Mouse (Mus musculus): Measurements from ENCODE around the gene Vamp4.

- TF ChIP-seq GATA1 (IDR thresholded peaks at IDR 0.05; ENCODE audit: borderline replicate concordance, low read length) (no peak), TAL1 (conservative IDR thresholded peaks at IDR 0.05; ENCODE audit: low read depth, low read length) (no peak), CTCF (IDR thresholded peaks at IDR 0.05; ENCODE audit: low read depth, low read length) (no peak)
These were observed 3.0 kb upstream of the Vamp4 start for GRCm38 (mm10) chr1:162567351-162567750.
